Mouse (Mus musculus) limb, embryonic 13.5 days (tissue): ENCODE measurements around the gene Psg20. TPM values are rescaled to one million over a fixed set of nuclear protein-coding genes. Genes with fewer than 3 reads are reported as not detected.
"Not testable (repeated sequence)": the region's sequence is repeated elsewhere in the genome, so short reads cannot be mapped to it uniquely, and the experiment has no call there.

ENCODE experiments used
- ATAC-seq: fragments of 200-750 bp; cut with Nextera tagmentation; 2 replicates; pipeline ENCODE4 v1.8.0; 2017; ENCODE audit warnings: low read depth, moderate number of reproducible peaks, moderate TSS enrichment; ENCODE audit not compliant: low FRiP score
- H3K27ac ChIP-seq: fragments of 300-500 bp; sonication (generic); 2 replicates; pipeline ENCODE4 v1.5.1; 2015; ENCODE audit warnings: inconsistent platforms, mild to moderate bottlenecking, moderate library complexity
- H3K27me3 ChIP-seq: fragments of 300-500 bp; sonication (generic); 2 replicates; pipeline ENCODE4 v1.6.1; 2015; ENCODE audit warnings: mild to moderate bottlenecking, inconsistent platforms
- H3K36me3 ChIP-seq: fragments of 300-500 bp; sonication (generic); 2 replicates; pipeline ENCODE4 v1.6.1; 2015; ENCODE audit warnings: inconsistent platforms, mild to moderate bottlenecking, moderate library complexity
- H3K4me1 ChIP-seq: fragments of 300-500 bp; sonication (generic); 2 replicates; pipeline ENCODE4 v1.6.1; 2015; ENCODE audit warnings: inconsistent platforms
- H3K4me2 ChIP-seq: fragments of 300-500 bp; sonication (generic); replicated peaks from 2 replicates; pipeline ENCODE4 v1.6.1; 2015; ENCODE audit warnings: inconsistent platforms, mild to moderate bottlenecking, moderate library complexity
- H3K4me3 ChIP-seq: fragments of 300-500 bp; sonication (generic); 2 replicates; pipeline ENCODE4 v1.5.1; 2015; ENCODE audit warnings: moderate library complexity, mild to moderate bottlenecking, inconsistent platforms
- H3K9ac ChIP-seq: fragments of 300-500 bp; sonication (generic); 2 replicates; pipeline ENCODE4 v1.6.1; 2015; ENCODE audit warnings: mild to moderate bottlenecking, inconsistent platforms
- H3K9me3 ChIP-seq: fragments of 300-500 bp; sonication (generic); 2 replicates; pipeline ENCODE4 v1.6.1; 2016; ENCODE audit warnings: inconsistent platforms
- WGBS: fragments of 180-500 bp; shearing (Covaris S2); methylation state at CpG from one replicate; pipeline ENCODE4 v1.1.7; 2015; 5-methylcytosine and 5-hydroxymethylcytosine counted together
- polyA plus RNA-seq: library from polyadenylated mRNA; unstranded; fragments of >200 nt; fragmentation: Nextera tagmentation; extraction: Ambion mirVana; gene quantifications from 2 replicates; pipeline ENCODE4 v1.2.1, GENCODE M21; 2015

Gene Psg20
- polyA plus RNA-seq, 1 experiment from 2014 or later, result not detected

DNA sequence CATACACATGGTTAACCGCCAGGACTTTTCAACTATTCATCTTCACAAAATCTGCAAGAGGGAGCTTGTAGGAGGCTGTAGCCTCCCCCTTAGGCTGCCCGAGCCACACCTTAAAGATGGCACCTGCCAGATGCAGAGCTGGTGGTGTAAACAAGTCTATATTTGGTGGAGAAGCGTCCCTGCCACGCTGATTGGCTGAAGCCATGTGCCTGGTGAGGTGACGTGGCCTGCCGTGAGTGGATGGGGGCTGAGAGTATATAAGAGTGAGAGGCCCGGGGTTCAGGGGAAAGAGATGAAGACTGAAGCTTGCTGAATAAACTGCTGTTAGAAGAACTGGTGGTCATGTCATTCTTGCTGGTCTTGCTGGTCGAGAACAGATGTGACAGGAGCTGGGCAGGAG is 59.1 kb downstream of the Psg20 start:
- H3K27me3 ChIP-seq, H3K9ac ChIP-seq, ATAC-seq, H3K4me3 ChIP-seq, H3K27ac ChIP-seq, H3K4me1 ChIP-seq, H3K36me3 ChIP-seq, H3K4me2 ChIP-seq: not testable (repeated sequence)
- H3K9me3 ChIP-seq, result peaks cover 13% of the 10 kb centered on the region
- 76% methylated on average over 8 of the region's 8 CpGs for WGBS

Other genes with a start within 250 kb of the Psg20 start
- not detected in 2 replicates for gene Psg26, start 202.0 kb downstream of the Psg20 start, polyA plus RNA-seq
- not detected in 2 replicates for gene Psg25, start 153.9 kb downstream of the Psg20 start, polyA plus RNA-seq
- gene Psg27, start 118.9 kb downstream of the Psg20 start, polyA plus RNA-seq, result not detected in 2 replicates
- not detected in 2 replicates for gene Psg23, start 69.7 kb downstream of the Psg20 start, polyA plus RNA-seq
- not detected in 2 replicates for gene Psg21, start 29.5 kb downstream of the Psg20 start, polyA plus RNA-seq
- gene Psg22, start 31.9 kb upstream of the Psg20 start, polyA plus RNA-seq, result not detected in 2 replicates
- gene Psg19, start 112.3 kb upstream of the Psg20 start, polyA plus RNA-seq, result not detected in 2 replicates
- 0.09 TPM in 1 of 2 replicates, not detected in the other for gene Psg17, start 135.4 kb upstream of the Psg20 start, polyA plus RNA-seq
- gene Mill2, start 153.8 kb upstream of the Psg20 start, polyA plus RNA-seq, result 0.17 and 0.23 TPM in 2 replicates
- gene Pglyrp1, start 185.1 kb upstream of the Psg20 start, polyA plus RNA-seq, result 0.74 and 1.0 TPM in 2 replicates
- 32.8 and 34.6 TPM in 2 replicates for gene Ccdc61, start 224.2 kb upstream of the Psg20 start, polyA plus RNA-seq
- 0.33 and 0.41 TPM in 2 replicates for gene Nova2, start 239.7 kb upstream of the Psg20 start, polyA plus RNA-seq